Mouse (Mus musculus) ES-Bruce4 (cell line): ENCODE data around the gene Hnrnph3.

ENCODE experiments used
- CTCF ChIP-seq: IDR thresholded peaks from one replicate; pipeline ENCODE4 v1.8.1; 2011; ENCODE audit warnings: low read depth, low read length
- POLR2A ChIP-seq: IDR thresholded peaks from one replicate; pipeline ENCODE4 v1.8.1; 2011; ENCODE audit warnings: low read length; ENCODE audit not compliant: insufficient read depth

DNA sequence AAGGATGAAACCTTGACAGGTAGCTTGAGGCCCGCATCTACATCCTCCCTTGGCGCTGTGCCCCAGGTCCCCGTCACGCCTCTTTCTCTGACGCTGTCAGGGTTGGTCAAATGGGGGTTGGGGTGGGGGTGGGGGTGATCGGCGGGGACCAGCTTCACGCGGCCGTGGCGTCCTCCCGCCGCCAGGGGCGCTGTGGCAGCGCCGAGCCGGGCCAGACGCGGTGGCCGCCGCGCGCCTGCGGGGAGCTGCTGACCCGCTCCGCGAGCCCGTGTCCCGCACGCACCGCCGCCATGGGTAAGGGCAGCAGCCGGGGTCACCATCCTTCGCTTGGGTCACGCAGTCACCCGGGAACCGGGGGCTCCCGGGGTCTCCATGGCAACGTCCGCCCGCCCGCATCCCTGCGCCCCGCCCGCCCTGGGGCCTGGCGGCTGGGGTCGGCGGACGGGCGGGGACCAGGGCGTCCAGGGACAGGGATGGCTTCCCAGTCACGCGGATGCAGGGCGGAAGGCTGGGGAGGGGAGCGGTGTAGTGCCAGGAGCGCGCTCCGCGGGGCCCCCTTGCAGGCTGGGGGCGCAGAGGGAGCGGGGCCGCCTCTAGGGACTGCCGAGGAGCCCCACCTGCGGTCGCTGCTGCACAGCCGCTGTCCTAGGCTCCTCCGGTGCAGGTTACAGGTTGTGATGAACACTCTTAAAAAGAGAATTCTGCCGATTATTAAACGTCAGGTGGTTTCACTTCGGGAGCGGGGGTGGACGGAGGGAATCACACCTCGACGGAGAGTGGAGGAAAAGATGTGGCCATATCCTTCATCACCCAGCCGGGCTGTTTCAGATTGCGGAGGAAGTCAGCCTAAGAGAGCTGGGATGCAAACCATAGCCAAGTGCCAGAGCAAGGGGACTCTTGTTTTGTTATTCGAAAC, 43.7 kb downstream of the Hnrnph3 start, which contains the start of gene Rufy2:
- peak; percentile 63 for TF ChIP-seq CTCF
- no peak for TF ChIP-seq POLR2A
